Mouse (Mus musculus) cortical plate, adult 2 months (tissue): ENCODE data around the gene Adora1. TPM values are rescaled to one million over a fixed set of nuclear protein-coding genes. Genes with fewer than 3 reads are reported as not detected.

Source experiments
- H3K27ac ChIP-seq: fragments of 200-500 bp; 2 replicates; pipeline ENCODE4 v1.5.1; 2012; ENCODE audit warnings: low read length, control low read depth, inconsistent platforms; ENCODE audit not compliant: insufficient read depth
- H3K4me1 ChIP-seq: fragments of 200-500 bp; 2 replicates; pipeline ENCODE4 v1.6.1; 2011; ENCODE audit warnings: low read length; ENCODE audit not compliant: control insufficient read depth, insufficient read depth
- H3K4me3 ChIP-seq: fragments of 200-500 bp; 2 replicates; pipeline ENCODE4 v1.5.1; 2011; ENCODE audit warnings: mild to moderate bottlenecking, low read length, control low read depth; ENCODE audit not compliant: insufficient read depth
- CTCF ChIP-seq: fragments of 200-500 bp; IDR thresholded peaks from 2 replicates; pipeline ENCODE4 v1.5.1; 2011; ENCODE audit warnings: mild to moderate bottlenecking, control low read depth, low read length; ENCODE audit not compliant: insufficient read depth; ENCODE audit errors: extremely low read depth
- POLR2A ChIP-seq: fragments of 200-500 bp; IDR thresholded peaks from 2 replicates; pipeline ENCODE4 v1.6.1; 2011; ENCODE audit warnings: mild to moderate bottlenecking, low read length, control low read depth; ENCODE audit not compliant: insufficient read depth; ENCODE audit errors: extremely low read depth
- polyA plus RNA-seq: library from polyadenylated mRNA; depleted of rRNA; stranded (reverse); fragments of >200 nt; gene quantifications from 2 replicates; pipeline ENCODE4 v1.2.3, GENCODE M21; 2012

Gene Adora1
- polyA plus RNA-seq, 1 experiment, result 154 TPM

DNA sequence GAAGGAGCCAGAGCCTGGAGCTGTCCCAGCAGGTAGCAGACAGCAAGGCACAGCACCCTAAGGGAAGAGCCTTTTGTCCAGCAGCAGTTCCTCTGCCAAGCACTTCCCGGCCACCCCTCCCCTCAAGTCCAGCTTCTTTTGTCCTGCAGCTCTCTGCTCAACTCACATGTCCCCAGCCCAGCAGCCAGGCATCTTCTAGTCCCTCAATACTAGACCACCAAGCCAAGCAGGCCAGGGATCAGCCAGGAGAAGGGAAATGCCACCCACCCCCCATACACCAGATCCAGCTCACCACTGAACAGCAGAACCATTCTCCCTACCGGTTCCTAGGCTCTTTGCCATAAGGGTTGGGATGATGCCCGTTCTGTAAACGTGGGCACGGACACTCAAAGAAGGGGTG, 15.6 kb downstream of the Adora1 start:
- no peak for TF ChIP-seq CTCF
- TF ChIP-seq POLR2A, result no peak
- peaks cover 14% of the 10 kb centered on the region for H3K4me1 ChIP-seq
- H3K27ac ChIP-seq, result peak overlapping the region; percentile 57; the same call in 1 of the 2 replicates
- H3K4me3 ChIP-seq, result no peak overlapping the region

DNA sequence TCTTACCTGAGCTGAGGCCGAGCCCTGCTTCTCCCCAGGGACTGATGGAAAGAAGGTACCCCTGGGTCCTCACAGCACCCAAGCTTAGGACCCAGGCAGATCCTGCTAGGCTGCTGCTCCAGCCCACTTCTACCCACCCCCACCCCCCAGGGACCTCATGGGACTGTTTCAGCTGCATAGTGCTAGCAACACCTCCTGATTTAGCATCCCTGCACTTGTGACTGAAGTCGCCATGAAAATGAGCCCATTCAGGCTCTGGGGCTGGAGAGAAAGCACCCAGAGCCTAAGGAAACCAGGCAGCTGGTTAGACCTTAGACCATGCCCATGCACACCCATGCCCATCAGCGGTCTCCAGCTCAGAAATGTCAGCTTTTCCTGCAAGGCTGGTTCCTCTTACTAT, 17.3 kb downstream of the Adora1 start:
- H3K4me3 ChIP-seq, result no peak overlapping the region
- TF ChIP-seq CTCF (no peak), POLR2A (no peak)
- no peak overlapping the region for H3K27ac ChIP-seq
- H3K4me1 ChIP-seq, result peaks cover 14% of the 10 kb centered on the region

DNA sequence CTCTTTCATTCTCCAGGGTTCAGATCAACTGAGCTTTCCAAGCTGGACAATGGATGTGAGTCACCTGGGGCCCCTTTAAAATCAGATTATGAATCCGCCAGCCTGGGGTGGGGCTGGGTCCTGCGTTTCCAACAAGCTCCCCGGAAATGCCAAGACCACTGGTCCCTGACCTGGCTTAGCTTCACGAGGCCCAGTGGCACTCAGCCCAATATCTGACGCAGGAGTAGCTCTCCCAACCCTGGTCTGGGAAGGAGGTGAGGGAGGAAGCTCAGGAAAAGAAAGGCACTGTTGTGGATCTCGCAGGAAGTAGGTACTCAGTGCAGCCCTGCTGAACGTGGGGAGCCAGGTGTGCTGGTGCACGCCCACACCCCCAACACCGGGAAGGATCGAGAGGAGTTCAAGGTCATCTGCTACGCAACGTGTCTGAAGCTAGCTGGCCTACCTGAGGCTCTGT, 18.2 kb downstream of the Adora1 start:
- peaks cover 14% of the 10 kb centered on the region for H3K4me1 ChIP-seq
- H3K4me3 ChIP-seq, result no peak overlapping the region
- no peak for TF ChIP-seq POLR2A
- TF ChIP-seq CTCF, result no peak
- H3K27ac ChIP-seq, result no peak overlapping the region

DNA sequence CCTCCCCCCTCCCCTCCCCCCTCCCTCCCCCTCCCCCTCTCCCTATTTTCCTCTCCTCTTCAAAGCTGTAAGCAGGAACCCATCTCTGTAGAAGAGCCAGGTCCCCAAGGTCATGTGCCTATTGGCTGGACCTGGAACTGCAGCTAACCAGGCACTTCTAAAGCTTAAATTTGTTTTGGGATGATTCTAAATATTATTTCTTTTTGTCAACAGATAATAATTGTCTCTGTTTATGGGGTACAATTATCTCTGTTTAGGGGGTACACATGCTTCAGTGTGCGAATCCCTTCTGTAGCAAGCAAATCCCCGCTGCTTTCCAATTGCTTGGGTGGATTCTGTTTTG, 18.6 kb downstream of the Adora1 start:
- no peak overlapping the region for H3K27ac ChIP-seq
- peaks cover 14% of the 10 kb centered on the region for H3K4me1 ChIP-seq
- TF ChIP-seq POLR2A (no peak), CTCF (no peak)
- no peak overlapping the region for H3K4me3 ChIP-seq

DNA sequence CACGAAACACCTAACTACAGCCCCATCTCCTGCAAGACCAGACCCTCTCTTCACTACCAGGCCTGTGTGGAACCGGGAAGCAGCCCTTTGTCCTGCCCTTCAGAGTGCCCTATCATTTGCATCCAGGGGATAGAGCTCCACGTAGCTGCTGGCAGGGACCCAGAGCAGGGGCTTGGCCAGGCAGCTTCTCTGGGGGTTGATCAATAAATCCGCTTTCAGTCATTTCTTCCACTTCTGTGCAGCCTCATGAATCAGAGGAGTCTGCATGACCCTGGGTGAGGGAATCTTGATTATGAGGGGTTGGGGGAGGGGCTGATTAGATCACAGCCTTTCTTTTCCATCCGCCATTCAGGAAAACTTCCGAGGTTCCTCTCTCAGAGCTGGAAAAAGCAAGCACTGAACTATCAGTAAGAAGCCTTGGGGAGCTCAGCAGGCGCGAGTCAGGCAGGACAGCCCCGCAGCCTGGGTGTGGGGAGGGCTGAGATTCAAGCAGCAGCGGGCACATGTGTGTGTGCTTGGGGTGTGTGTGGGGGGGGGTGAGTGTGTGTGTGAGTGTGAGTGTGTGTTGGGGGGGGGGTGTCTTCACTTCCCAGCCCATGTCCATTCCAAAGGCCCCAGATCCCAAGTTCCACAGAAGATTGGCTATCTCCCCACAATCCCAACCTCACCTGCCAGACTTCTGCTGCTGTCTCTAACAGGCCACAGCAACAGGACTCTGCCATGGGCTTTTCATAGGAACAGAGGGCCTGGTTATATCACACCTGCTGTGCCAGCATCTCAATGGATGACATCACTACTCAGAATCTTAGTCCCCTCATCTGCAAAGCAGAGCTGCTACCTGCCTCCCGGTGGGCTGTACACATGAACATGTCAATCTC, 19.2 kb downstream of the Adora1 start:
- no peak for TF ChIP-seq POLR2A
- TF ChIP-seq CTCF, result no peak
- no peak overlapping the region for H3K4me3 ChIP-seq
- H3K4me1 ChIP-seq, result peaks cover 14% of the 10 kb centered on the region
- H3K27ac ChIP-seq, result no peak overlapping the region

DNA sequence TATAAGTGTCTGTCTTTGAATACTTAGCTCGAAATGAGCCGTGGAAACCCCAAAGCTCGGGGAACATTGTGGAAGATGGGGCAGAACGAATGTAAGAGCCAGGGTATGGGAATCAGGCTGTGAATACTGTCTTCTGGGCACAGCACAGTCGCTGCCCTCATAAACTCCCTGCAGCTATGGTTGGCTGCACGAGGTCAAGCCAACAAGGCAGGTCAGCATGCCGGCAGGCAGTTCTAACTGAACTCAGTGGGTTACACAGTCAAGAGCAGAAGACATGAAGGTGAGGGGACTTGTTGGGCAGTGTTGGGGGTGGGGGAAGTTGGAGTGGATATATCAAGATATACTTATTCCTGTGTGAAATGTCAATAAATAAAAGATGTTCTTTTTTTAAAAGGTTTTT, 20.2 kb downstream of the Adora1 start:
- no peak overlapping the region for H3K27ac ChIP-seq
- TF ChIP-seq POLR2A (no peak), CTCF (no peak)
- peaks cover 14% of the 10 kb centered on the region for H3K4me1 ChIP-seq
- H3K4me3 ChIP-seq, result no peak overlapping the region

DNA sequence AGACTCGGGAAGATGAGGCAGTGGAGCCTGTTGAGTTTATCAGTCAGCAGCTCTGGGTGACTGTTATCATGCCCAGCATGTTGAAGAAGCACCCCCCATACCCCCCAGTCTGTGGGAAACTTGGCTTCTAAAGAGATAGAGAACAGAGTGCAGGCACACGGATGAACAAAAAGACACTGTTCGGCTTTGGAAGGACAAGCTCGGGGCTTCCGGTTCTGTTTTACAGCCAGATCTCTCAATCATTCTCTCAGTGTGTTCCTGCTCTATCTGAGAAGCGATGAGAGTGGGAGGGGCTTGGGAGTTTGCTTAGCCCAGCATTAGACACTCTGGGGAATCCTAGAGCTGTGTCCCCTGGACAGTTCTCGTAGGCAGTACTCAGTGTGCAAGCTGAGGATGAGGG, 21.8 kb downstream of the Adora1 start:
- H3K27ac ChIP-seq, result no peak overlapping the region
- H3K4me1 ChIP-seq, result peaks cover 3% of the 10 kb centered on the region
- no peak overlapping the region for H3K4me3 ChIP-seq
- TF ChIP-seq POLR2A, result no peak
- TF ChIP-seq CTCF, result no peak

DNA sequence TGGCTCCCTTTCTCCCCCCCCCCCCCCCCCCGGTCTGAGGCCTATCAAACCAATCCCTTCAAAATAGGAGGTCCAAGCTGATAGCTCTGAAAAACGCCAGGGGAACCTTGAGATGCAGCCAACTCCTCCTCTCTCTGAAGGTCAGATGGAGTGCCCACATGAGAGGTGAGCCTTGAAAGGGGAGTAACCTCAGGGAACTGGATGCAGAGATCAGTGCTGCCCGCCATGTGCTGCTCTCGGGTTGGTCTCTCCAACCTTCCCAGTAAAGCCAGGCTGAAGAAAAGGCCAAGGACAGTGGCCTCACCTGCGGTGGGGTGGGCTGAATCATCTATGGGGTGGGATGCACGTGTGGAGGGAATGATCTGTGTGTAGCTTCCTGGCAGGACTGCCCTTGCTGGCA, 22.9 kb downstream of the Adora1 start:
- H3K27ac ChIP-seq, result no peak overlapping the region
- no peak overlapping the region for H3K4me3 ChIP-seq
- H3K4me1 ChIP-seq, result no peaks in the 10 kb centered on the region; the same call in 1 of the 2 replicates
- no peak for TF ChIP-seq POLR2A
- no peak for TF ChIP-seq CTCF

DNA sequence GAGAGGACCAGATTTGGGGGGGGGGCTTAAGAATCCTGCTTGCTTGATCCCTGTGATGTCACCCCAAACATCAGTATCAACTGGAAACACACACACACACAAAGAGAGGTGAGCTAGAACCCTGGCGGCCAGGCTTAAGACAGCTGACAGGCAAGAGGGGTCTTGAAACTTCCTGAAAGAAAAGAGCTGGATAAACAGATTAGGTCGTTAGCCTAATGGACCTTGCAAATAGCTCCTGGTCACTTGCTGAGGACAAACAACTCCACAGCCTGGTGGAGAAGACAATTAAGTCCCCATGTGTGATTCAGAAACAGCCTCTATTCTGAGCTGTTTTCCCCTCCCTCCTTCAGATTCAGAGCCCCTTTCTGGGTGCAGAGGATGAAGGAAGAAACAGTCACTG, 23.6 kb downstream of the Adora1 start:
- H3K27ac ChIP-seq, result no peak overlapping the region
- no peak overlapping the region for H3K4me3 ChIP-seq
- no peaks in the 10 kb centered on the region for H3K4me1 ChIP-seq
- TF ChIP-seq CTCF (no peak), POLR2A (no peak)

DNA sequence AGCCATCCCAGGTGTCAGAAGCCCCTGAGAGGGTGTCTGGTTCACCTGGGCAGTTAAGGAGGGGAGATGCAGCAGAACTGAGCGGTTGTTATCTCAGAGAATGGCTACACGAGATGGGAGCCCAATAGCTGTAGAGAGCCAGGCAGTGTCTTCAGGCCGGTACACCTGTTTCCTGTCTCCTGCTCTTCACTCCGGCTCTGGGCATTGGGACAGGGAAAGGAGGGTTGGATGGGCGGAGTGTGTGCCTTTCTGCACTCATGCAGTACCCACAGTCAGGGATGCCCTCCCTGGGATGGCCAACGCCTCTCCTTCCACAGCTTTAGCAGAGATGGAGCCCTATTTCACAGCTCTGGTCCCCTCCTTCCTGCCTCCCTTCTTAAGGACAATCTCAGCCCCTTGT, 24.2 kb downstream of the Adora1 start:
- TF ChIP-seq CTCF (no peak), POLR2A (no peak)
- Histone ChIP-seq H3K4me3 (no peak overlapping the region), H3K4me1 (peaks cover 2% of the 10 kb centered on the region; the same call in 1 of the 2 replicates), H3K27ac (no peak overlapping the region)
